Mouse (Mus musculus) layer of hippocampus, postnatal 10 days (tissue): ENCODE data around the gene Th. TPM values are rescaled to one million over a fixed set of nuclear protein-coding genes. Genes with fewer than 3 reads are reported as not detected.

ENCODE experiments used
- DNase-seq, 2 experiments: peaks; one replicate each; pipeline ENCODE4 v3.0.0; 2021; ENCODE audit warnings: low spot score in 2 of 2
- long read RNA-seq: library from polyadenylated mRNA; stranded (forward); transcript quantifications from one replicate; pipeline ENCODE4 v2.0.0, GENCODE M21; 2023
- total RNA-seq, 2 experiments: library from RNA; stranded (reverse); gene quantifications; 2 replicates each; pipeline ENCODE4 v1.2.3; 2021

Gene Th
- under 1 TPM; 0.64 to 0.89 TPM for total RNA-seq
- long read RNA-seq, partial matches to known transcripts, result 0 of 1 reads
- long read RNA-seq, other reads (novel, unspliced or antisense), result 0 of 1 reads

- no peak for DNase-seq
Measured at GRCm38 (mm10) chr7:142931028-142931427, at the start of gene Th. Gene Th, minus strand, starts transcription at chr7:142931128.

- DNase-seq, result peak; percentile 9 to 13
Measured at GRCm38 (mm10) chr7:142968809-142969511, 38.0 kb upstream of the Th start, which contains the start of gene Ascl2. Gene Ascl2, minus strand, starts transcription at chr7:142969264.

DNA sequence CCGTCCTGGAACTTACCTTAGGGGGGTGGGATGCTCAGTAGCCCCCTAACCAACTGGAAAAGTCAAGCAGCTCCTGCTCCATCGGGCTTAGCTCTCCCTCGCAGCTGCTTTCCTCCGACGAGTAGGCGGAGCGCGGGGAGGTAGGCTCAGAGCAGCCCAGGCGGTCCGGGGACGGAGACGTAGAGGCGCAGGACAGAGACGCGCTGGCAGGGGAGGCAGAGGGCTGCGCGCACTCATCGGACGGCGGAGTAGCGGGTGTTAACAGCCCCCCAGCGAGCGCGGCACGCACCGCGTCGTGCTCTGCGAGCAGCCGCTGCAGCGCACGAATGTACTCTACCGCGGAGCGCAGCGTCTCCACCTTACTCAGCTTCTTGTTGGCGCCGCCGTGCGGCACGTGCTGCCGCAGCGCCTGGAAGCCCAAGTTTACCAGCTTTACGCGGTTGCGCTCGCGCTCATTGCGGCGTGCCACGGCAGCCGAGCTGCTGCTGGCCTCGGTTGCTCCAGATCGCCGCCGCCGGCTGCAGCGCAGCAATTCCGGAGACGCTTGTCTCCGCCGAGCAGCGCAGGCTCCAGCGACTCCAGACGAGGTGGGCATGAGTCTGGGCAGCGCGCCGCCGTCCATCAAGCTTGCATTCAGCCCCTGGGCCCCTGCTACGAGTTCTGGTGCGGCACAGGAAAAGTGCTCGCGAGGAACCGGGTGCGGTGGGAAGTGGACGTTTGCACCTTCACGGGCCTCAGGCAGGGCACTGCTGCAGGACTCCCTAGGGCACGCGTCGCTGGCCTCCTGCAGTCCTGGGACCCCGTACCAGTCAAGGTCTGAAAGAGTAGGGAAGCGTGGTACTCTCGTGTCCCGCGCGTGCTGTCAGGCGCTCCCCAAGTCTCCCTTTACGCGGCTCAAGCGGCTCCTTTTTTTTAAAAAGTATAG, 37.2 kb upstream of the Th start:
- peak; percentile 49 to 65 for DNase-seq

DNA sequence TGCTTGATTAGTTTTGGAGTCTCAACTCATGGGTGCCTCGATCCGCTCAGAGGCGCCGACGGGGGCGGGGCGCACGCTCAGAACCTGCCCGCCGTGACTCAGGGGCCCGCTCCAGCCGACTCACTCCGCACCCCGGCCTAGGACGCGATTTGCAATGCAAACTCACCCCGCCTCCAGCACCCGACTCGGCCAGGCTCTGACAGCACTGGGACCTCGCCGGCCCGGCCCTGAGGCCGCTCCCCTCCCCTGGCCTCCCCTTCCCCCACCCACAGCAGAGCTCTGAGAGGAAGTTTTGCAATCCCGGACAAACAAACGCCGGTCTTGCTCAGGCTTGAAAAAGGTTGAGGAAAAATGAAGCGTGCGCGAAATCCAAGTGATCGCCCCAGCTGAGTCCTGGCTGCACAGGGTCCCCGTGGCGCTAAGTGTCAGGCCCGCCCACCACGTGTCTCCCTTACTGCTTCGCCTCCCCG, 36.5 kb upstream of the Th start:
- no peak for DNase-seq

DNA sequence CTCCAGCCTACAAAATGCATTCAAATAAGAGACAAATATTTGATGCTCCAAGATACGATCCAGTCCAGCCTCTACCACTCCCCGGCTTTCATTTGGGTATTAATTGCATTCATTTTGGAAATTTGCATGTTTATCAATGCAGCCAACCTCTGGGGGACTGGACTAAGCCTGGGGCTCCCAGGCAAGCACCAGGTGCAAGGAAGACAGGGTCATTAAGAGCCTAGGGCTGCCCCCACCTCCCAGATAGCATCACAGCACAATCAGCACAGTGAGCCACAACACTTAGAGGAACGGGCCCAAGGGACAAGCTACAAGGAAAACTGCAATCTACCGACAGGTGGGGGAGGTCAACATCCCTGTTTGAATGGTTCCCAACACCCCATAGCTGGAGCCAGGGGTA, 28.8 kb upstream of the Th start:
- DNase-seq, result no peak

DNA sequence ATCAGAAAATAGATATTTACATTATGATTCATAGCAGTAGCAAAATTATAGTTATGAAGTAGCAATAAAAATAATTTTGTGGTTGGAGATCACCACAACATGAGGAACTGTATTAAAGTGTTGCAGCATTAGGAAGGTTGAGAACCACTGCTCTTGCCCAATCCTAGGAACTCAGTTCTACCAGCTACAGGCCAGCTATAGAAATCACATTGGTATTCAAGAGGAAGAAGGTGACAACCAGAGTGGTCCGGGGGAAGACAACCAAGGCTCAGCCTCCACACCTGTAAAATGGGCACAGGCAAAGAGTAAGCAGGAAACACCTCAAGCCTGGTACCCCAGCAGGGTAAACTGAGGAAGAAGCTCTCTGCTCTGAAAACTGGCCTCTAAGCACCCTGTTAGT, 27.9 kb upstream of the Th start:
- DNase-seq, result no peak

DNA sequence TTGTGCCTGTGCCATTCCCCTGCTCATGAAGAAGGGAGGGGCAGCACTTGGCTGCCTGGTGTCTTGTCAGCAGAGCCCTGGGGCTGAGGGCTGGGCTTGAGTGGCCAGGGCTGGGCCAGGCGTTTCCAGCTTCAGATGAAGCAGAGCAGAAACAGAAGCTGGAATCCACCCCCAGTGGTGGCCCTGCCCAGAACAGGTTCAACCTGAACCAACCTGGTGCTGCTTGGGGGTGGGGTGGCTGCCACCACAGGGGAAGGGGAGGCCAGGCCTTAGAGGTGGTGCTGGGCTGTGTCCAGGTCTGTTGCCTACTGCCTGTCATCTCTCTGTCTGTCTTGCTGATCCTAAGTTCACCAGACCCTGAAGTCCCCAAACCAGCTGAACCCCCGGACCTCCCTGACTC, 25.1 kb upstream of the Th start:
- DNase-seq, result no peak

DNA sequence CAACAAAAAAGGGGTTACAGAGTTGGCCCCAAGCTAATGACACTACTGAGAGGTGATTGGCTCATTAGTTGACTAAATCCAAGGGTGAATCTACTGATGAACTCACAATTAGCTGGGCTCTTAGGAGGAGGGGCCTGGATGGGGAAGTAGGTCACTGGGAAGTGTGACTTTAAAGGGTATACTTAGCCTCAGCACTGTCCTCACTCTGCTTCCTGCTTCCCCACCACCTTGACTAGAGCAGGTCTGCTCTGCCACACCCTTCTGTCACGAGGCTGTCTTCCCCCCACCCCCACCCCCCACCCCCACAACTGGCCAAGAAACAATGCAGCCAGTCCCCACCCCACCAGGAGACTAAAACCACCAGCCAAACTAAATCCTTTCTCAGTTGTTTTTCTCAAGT, 18.6 kb upstream of the Th start:
- DNase-seq, result no peak

DNA sequence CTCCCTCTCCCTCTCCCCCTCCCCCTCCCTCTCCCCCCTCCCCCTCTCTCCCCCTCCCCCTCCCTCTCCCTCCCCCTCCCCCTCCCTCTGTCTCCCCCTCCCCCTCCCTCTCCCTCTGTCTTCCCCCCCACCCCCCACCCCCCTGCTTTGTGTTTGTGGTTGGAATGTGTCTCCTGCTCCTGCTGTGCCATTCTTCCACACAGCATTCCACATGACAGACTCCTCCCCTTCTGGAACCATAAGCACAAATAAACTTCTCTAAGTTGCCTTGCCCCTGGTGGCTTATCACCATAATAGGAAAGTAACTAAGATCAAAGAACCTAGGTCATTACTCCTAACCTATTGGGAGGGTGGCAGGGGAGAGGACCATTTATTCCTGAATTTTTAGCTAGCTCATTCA, 6.7 kb upstream of the Th start:
- DNase-seq, result no peak

DNA sequence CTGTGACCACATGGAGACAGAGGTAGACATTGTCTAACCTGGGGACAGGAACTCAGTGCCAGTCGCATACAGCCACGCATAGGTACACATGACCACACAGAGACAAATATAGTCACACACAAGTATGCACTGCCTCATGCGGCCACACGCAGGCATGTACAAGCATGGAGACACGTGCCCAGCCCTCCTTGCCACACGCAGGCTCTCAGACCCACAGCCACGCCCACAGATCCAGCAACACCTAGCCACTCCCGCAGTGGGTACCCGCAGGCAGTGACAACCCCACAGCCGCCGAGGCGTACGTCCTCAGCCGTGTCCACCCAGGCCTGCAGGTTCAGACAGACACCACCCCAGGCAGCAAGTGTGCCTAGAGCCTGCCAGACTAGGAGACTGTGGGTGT, 4.8 kb upstream of the Th start:
- DNase-seq, result no peak

DNA sequence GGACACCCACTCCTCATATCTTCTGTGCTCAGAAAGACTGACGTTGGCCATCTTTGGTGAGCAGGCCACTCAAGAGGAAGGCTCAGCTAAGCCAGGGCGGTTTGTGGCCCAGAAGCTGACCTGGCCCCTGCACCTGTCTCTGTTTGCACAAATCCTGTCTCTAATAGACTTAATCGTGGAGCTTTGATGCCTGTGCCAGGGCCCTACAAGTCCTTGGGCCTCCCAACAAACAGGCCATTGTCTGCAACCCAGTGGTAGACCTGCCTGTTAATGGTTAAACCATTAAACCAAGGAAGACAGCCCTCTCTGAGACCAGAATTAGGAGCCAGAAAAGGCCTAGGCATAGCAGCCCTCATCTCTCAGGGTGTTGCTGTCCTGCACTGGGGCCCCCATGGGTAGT, 1.5 kb upstream of the Th start:
- DNase-seq, result no peak

- DNase-seq, result no peak
Measured at GRCm38 (mm10) chr7:142929516-142929915, 1.4 kb downstream of the Th start.

GRCm38 (mm10) chr7:142927293-142927692, 3.6 kb downstream of the Th start:
- DNase-seq, result no peak

DNA sequence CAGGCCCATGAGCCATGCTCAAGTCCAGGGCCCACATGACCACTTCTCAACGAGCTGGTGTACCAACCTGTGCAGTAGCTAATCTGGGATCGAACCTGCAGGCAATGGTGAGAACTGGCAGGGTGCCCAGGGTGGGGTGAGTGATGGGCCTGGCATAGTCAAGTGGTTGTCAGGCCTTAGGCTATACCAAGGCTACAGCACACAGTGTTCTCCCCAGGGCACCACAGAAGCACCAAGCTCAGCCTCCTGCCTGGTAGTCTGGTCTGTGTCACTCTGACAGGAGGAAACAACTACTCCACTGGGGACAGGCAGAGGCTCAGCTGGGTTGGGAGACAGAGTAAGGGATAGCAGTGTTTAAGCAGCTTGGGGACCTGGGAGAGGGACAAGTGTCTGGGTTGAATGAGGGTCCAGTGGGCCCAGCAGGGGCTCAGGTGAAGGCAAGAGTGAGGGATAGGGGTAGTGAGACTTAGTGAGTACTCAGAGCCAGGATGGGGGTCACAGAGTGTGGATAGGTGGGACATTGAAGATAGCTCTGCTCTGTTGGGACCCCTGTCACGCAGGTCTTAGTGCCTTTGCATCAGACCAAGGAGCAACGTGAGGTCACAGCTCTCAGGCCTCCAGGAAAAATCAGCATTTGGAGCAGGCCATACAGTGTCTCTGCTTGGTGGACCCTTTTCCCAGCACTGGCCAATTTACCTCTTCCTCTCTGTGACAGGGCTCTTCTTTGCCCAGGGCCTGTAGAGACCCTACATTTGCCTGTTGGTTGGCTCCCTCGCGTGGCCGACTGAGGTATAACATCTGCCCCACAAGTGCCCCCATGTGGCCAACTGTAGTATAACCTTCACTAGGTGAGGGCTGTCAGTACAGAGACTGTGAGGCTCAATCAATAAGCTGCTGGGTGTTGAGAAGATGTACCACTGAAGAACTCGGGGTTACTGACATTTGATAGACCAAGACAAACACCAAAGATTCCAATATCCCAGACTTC, 12.0 kb downstream of the Th start:
- DNase-seq, result peak; percentile 94 to 95

GRCm38 (mm10) chr7:142917659-142918058, 13.3 kb downstream of the Th start:
- DNase-seq, result no peak

DNA sequence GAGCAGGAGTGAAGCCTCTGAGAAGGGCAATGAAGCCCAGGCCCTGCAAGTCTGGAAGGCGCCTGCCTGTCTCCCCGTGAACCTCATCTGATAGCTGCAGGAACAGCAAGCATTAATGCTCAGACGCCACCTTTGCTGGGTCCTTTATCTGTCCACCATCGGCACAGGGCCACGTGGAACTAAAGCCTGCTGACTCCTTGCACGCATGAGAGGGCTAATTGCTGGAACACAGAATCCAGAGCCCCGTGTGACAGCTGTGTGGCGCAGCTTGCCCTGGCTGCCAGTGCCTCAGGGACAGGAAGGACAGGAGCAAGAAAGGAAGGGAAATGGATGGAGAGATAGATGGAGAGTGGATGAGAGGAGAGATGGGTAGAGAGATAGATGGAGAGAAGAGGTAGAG, 14.8 kb downstream of the Th start:
- peak; percentile 19 to 30 for DNase-seq

DNA sequence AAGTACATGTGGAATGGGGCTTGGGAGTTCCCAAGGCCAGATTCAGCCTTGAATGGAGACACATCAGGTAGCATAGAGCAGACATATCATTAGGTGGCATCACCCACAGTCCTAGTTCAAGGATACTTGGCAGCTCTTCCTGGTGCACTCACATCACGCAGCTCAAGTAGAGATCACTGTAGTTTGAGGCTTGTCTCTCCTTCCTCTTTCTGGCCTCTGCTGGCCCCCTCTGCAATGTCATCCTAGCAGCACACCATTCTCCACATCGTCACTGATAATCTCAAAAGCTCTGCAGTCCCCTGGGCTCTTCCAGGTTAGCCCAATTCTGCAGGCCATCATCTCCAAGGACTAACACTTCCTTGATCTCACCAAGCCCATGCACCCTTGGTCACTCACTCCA, 19.2 kb downstream of the Th start:
- no peak for DNase-seq

DNA sequence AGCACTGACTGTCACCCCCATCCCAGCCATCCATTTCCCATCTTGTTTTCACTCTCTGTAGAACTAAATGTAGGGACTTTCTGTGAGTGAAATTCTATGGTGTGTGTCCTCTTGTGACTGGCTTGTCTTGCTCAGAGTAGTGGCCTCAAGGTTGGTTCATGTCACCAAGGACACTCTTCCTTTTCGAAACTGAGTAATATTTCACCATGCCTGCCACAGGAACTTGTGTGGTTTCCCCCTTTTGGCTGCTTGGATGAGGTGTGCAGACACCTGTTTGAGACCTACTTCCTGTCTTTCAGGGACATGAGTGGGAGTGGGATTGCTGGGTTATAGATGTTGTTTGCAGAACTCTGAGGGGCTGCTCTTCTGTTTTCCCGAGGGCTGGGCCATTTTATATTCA, 20.8 kb downstream of the Th start:
- no peak for DNase-seq

GRCm38 (mm10) chr7:142909622-142910021, 21.3 kb downstream of the Th start:
- DNase-seq, result no peak

GRCm38 (mm10) chr7:142905606-142906005, 25.3 kb downstream of the Th start:
- no peak for DNase-seq

DNA sequence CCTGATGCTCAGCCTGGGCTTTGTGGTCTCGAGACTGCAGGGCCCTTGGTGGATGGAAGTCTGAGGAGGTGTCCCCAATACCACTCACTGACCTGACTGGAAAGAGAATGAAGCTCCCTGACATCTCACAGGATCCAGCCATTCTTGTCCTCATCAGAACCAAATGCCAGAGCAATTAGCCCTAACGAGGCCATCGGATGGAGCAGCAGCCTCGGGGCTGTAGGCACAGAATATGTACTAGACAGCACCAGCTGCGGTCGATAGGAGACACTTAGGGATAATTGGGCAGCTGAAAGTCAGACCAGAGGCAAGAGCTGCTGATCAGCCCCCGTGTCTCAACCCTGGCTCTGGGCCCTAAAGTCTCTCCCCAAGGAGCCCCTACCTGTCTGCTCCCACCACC, 26.6 kb downstream of the Th start:
- no peak for DNase-seq
